Comparison of ENCODE assay signal across 8 mouse cellular contexts in genomic region chr8:111536031-111536977, GRCm38 (mm10). TPM values are rescaled to one million over a fixed set of nuclear protein-coding genes. Genes with fewer than 3 reads are reported as not detected.
DNase-seq lines count a peak whose midpoint lies in the region; ATAC-seq and TF ChIP-seq lines count a peak whose summit lies in the region.

Gene Znrf1, plus strand, starts transcription at chr8:111536097.

- peak within 1 kb of the TSS; percentile 68 for H3K27ac ChIP-seq in bone marrow macrophage, adult 2 months (ENCODE audit: insufficient read depth, low read depth, low read length)
- peak within 1 kb of the TSS; percentile 71 for H3K27ac ChIP-seq in embryonic fibroblast, embryonic 13.5 days (ENCODE audit: insufficient read depth, low read length)
- H3K27ac ChIP-seq in heart, embryonic 10.5 days: peak within 1 kb of the TSS; percentile 96
- peak within 1 kb of the TSS; percentile 94 for H3K27ac ChIP-seq in kidney, embryonic 14.5 days (ENCODE audit: low read depth, low read length)
- H3K27ac ChIP-seq in liver, adult 2 months (replicated peaks; ENCODE audit: insufficient read depth, low read depth, low read length): peak within 1 kb of the TSS; percentile 99

- peaks cover 46% of the 10 kb centered on the region for H3K79me3 ChIP-seq in C2C12 (ENCODE audit: low read depth)

- no peak for TF ChIP-seq POLR2A in bone marrow macrophage, adult 2 months (IDR thresholded peaks at IDR 0.05; ENCODE audit: borderline replicate concordance, low read depth, low read length)
- peak; percentile 58 for TF ChIP-seq POLR2A in embryonic fibroblast, embryonic 13.5 days (IDR thresholded peaks at IDR 0.05; ENCODE audit: low read depth, low read length)
- TF ChIP-seq POLR2A in liver, adult 2 months (IDR thresholded peaks at IDR 0.05; ENCODE audit: extremely low read depth, insufficient read depth, low read length): 0 out of 2 replicates have a peak, but pooled peaks have one; percentile 31
- TF ChIP-seq POLR2A in myocyte (IDR thresholded peaks at IDR 0.05; ENCODE audit: insufficient read length, low read depth): peak; percentile 83

- H3K4me3 ChIP-seq in C2C12 (ENCODE audit: insufficient read depth, poor library complexity, severe bottlenecking): peak within 1 kb of the TSS; percentile 89
- H3K4me3 ChIP-seq in bone marrow macrophage, adult 2 months (ENCODE audit: insufficient read depth, low read length): peak within 1 kb of the TSS; percentile 84
- peak within 1 kb of the TSS; percentile 96 for H3K4me3 ChIP-seq in embryonic fibroblast, embryonic 13.5 days (ENCODE audit: insufficient read depth, low read length)
- peak within 1 kb of the TSS; percentile 98 for H3K4me3 ChIP-seq in heart, embryonic 10.5 days
- peak within 1 kb of the TSS; percentile 81 for H3K4me3 ChIP-seq in kidney, embryonic 14.5 days (ENCODE audit: low read length)
- peak within 1 kb of the TSS; percentile 67 for H3K4me3 ChIP-seq in liver, adult 2 months (ENCODE audit: insufficient read depth, low read depth, low read length)
- peak within 1 kb of the TSS; percentile 76 for H3K4me3 ChIP-seq in myocyte

- WGBS in heart, embryonic 10.5 days: under 1% methylated on average over 84 of the region's 100 CpGs
- WGBS in kidney, embryonic 14.5 days: under 1% methylated on average over 65 of the region's 100 CpGs
- WGBS in liver, adult 2 months: 2% methylated on average over 66 of the region's 100 CpGs

- peak; percentile 94 for DNase-seq in heart, embryonic 10.5 days (ENCODE audit: low spot score)
- DNase-seq in liver, adult 2 months (ENCODE audit: extremely low read depth, low read depth, low spot score): peak; percentile 55
- DNase-seq in splenic B cell, adult 2 months (ENCODE audit: low read depth, low spot score): peak; percentile 71

- no peaks in the 10 kb centered on the region for H3K9me3 ChIP-seq in heart, embryonic 10.5 days
- H3K9me3 ChIP-seq in kidney, embryonic 14.5 days (ENCODE audit: control insufficient read depth, low read length): no peaks in the 10 kb centered on the region

- H3K9ac ChIP-seq in kidney, embryonic 14.5 days (ENCODE audit: low read depth, low read length): peak within 1 kb of the TSS; percentile 94
- peak within 1 kb of the TSS; percentile 99 for H3K9ac ChIP-seq in liver, adult 2 months (ENCODE audit: low read depth, low read length)

- peaks cover 12% of the 10 kb centered on the region for H3K36me3 ChIP-seq in C2C12 (ENCODE audit: control insufficient read depth, insufficient read depth)
- H3K36me3 ChIP-seq in heart, embryonic 10.5 days: no peaks in the 10 kb centered on the region
- H3K36me3 ChIP-seq in kidney, embryonic 14.5 days (ENCODE audit: control insufficient read depth, insufficient read depth, low read length): no peaks in the 10 kb centered on the region; the same call in 1 of the 2 replicates
- H3K36me3 ChIP-seq in liver, adult 2 months (ENCODE audit: control insufficient read depth, insufficient read depth, low read length): peaks cover 5% of the 10 kb centered on the region; the same call in 1 of the 2 replicates
- no peaks in the 10 kb centered on the region for H3K36me3 ChIP-seq in myocyte (ENCODE audit: control insufficient read depth, insufficient read depth)
- H3K36me3 ChIP-seq in splenic B cell, adult 2 months (ENCODE audit: control insufficient read depth, insufficient read depth, low read length, poor library complexity, severe bottlenecking): no peaks in the 10 kb centered on the region

- peaks cover 15% of the 10 kb centered on the region for H3K4me1 ChIP-seq in bone marrow macrophage, adult 2 months (ENCODE audit: control insufficient read depth, insufficient read depth, low read length)
- H3K4me1 ChIP-seq in embryonic fibroblast, embryonic 13.5 days (ENCODE audit: control insufficient read depth, insufficient read depth, low read length): peaks cover 7% of the 10 kb centered on the region
- peaks cover 37% of the 10 kb centered on the region for H3K4me1 ChIP-seq in heart, embryonic 10.5 days
- H3K4me1 ChIP-seq in kidney, embryonic 14.5 days (ENCODE audit: control insufficient read depth, insufficient read depth, low read length): peaks cover 22% of the 10 kb centered on the region
- H3K4me1 ChIP-seq in liver, adult 2 months (ENCODE audit: control insufficient read depth, insufficient read depth, low read length): peaks cover 19% of the 10 kb centered on the region

- peak; percentile 36 for TF ChIP-seq CTCF in C2C12 (IDR thresholded peaks at IDR 0.05; ENCODE audit: control insufficient read depth, insufficient read depth, insufficient read length)
- peak; percentile 48; the same call in 1 of the 2 replicates for TF ChIP-seq CTCF in bone marrow macrophage, adult 2 months (IDR thresholded peaks at IDR 0.05; ENCODE audit: low read depth, low read length)
- peak; percentile 48; the same call in 1 of the 2 replicates for TF ChIP-seq CTCF in embryonic fibroblast, embryonic 13.5 days (IDR thresholded peaks at IDR 0.05; ENCODE audit: borderline replicate concordance, insufficient read depth, low read length)
- TF ChIP-seq CTCF in liver, adult 2 months (IDR thresholded peaks at IDR 0.05; ENCODE audit: low read depth, low read length): peak; percentile 65

- peaks cover 49% of the 10 kb centered on the region for H3K79me2 ChIP-seq in C2C12 (ENCODE audit: control insufficient read depth, insufficient read depth)
- peaks cover 23% of the 10 kb centered on the region for H3K79me2 ChIP-seq in liver, adult 2 months (ENCODE audit: control insufficient read depth, insufficient read depth, low read length)
- peaks cover 46% of the 10 kb centered on the region for H3K79me2 ChIP-seq in myocyte (ENCODE audit: control insufficient read depth, insufficient read depth)

- H3K27me3 ChIP-seq in C2C12 (ENCODE audit: control insufficient read depth, insufficient read depth, insufficient read length): no peaks in the 10 kb centered on the region
- no peaks in the 10 kb centered on the region for H3K27me3 ChIP-seq in heart, embryonic 10.5 days (ENCODE audit: insufficient read depth, poor library complexity, severe bottlenecking)
- no peaks in the 10 kb centered on the region for H3K27me3 ChIP-seq in kidney, embryonic 14.5 days (ENCODE audit: control insufficient read depth, insufficient read depth, low read length)
- no peaks in the 10 kb centered on the region for H3K27me3 ChIP-seq in liver, adult 2 months (ENCODE audit: control insufficient read depth, insufficient read depth, low read length)
- no peaks in the 10 kb centered on the region for H3K27me3 ChIP-seq in myocyte (ENCODE audit: control insufficient read depth, insufficient read depth, insufficient read length)
- no peaks in the 10 kb centered on the region for H3K27me3 ChIP-seq in splenic B cell, adult 2 months (ENCODE audit: control insufficient read depth, insufficient read depth, low read length, poor library complexity, severe bottlenecking)

- ATAC-seq in kidney, embryonic 14.5 days (ENCODE audit: low FRiP score, low TSS enrichment): peak; percentile 95

- peak within 1 kb of the TSS; percentile 75 for H3K4me2 ChIP-seq in kidney, embryonic 14.5 days (replicated peaks; ENCODE audit: low read depth, low read length)
- H3K4me2 ChIP-seq in myocyte (ENCODE audit: low read depth): peak within 1 kb of the TSS; percentile 86

- peak within 1 kb of the TSS; percentile 95 for H3ac ChIP-seq in C2C12 (ENCODE audit: control insufficient read depth, insufficient read length, low read depth)
- H3ac ChIP-seq in myocyte (ENCODE audit: control insufficient read depth, insufficient read length): peak within 1 kb of the TSS; percentile 42

TF ChIP-seq in C2C12, 6 proteins besides CTCF, POLR2A, EP300 and RAD21:
- TF ChIP-seq MAX (IDR thresholded peaks at IDR 0.05): no peak
- TF ChIP-seq CEBPB (IDR thresholded peaks at IDR 0.05; ENCODE audit: low read depth): no peak
- TF ChIP-seq USF1 (IDR thresholded peaks at IDR 0.05; ENCODE audit: low read depth): no peak
- TF ChIP-seq MYOG (IDR thresholded peaks at IDR 0.05; ENCODE audit: control insufficient read depth, extremely low read depth, insufficient read length): no peak
- TF ChIP-seq FOSL1 (IDR thresholded peaks at IDR 0.05; ENCODE audit: insufficient read depth, low read length, poor library complexity, severe bottlenecking): no peak
- TF ChIP-seq MYOD1 (IDR thresholded peaks at IDR 0.05; ENCODE audit: control insufficient read depth, insufficient read length, low read depth): no peak

TF ChIP-seq in myocyte, 11 proteins besides CTCF, POLR2A, EP300 and RAD21:
- TF ChIP-seq REST (IDR thresholded peaks at IDR 0.05; ENCODE audit: insufficient read depth, insufficient read length) (no peak), E2F4 (IDR thresholded peaks at IDR 0.05; ENCODE audit: insufficient read depth) (no peak), CEBPB (IDR thresholded peaks at IDR 0.05; ENCODE audit: insufficient read depth, poor library complexity, severe bottlenecking) (no peak), POLR2AphosphoS2 (IDR thresholded peaks at IDR 0.05; ENCODE audit: insufficient read length, low read depth) (peak; percentile 73), MYOD1 (IDR thresholded peaks at IDR 0.05; ENCODE audit: control insufficient read depth in 1 of 3, insufficient read length in 2 of 3, low read depth in 2 of 3) (peak in 1 of 3 experiments; percentile 33)

RNA-seq across cellular contexts. Expression of gene Znrf1, which starts in this region (rescaled TPM):
- polyA plus RNA-seq in C2C12 (2012; fragmentation: generic; extraction: Trizol): 36.6 TPM
- polyA plus RNA-seq in bone marrow macrophage, adult 2 months (2012; ENCODE audit: insufficient read depth, insufficient read length, missing spikeins): 88.8 and 97.7 TPM in 2 replicates
- polyA plus RNA-seq in embryonic fibroblast, embryonic 13.5 days (2011; ENCODE audit: insufficient read length, low read depth, missing spikeins): 37.5 and 43.8 TPM in 2 replicates
- 21.3 and 37.0 TPM in 2 replicates for polyA plus RNA-seq in heart, embryonic 10.5 days (2016; fragmentation: Nextera tagmentation; extraction: Ambion mirVana)
- polyA plus RNA-seq in kidney, embryonic 14.5 days (2014; fragmentation: Nextera tagmentation; extraction: Ambion mirVana): 28.1 and 37.4 TPM in 2 replicates
- 13.8 and 19.9 TPM in 2 replicates for total RNA-seq in liver, adult 2 months (2014; rRNA removed)
- polyA plus RNA-seq in liver, adult 2 months (2012; rRNA removed): 35.9 and 44.3 TPM in 2 replicates
- 39.2 TPM for polyA plus RNA-seq in myocyte (2012; fragmentation: generic; extraction: Trizol)

Comparison
In these comparisons a context has a peak if more than half of its experiments do, and no peak if none do; other contexts are left out.
1. Peak in every context shown above with its lines: DNase-seq, ATAC-seq, H3K4me3 ChIP-seq and H3K27ac ChIP-seq.